18 mouse cellular contexts compared by ENCODE assay signal in genomic region chr9:14887787-14888382, GRCm38 (mm10). TPM values are rescaled to one million over a fixed set of nuclear protein-coding genes. Genes with fewer than 3 reads are reported as not detected.
DNase-seq lines count a peak whose midpoint lies in the region; ATAC-seq lines count a peak whose summit lies in the region.
"Had no signal": no experiment of that assay in that cellular context is flagged by ENCODE, and none has a peak within 500 bp of the region (broad histone marks: within the 10 kb centered on the region; RNA-seq: fewer than 3 reads in every experiment).

No protein-coding gene starts in this region.

- no peaks in the 10 kb centered on the region for H3K27me3 ChIP-seq in heart, embryonic 14.5 days (ENCODE audit: control insufficient read depth, insufficient read depth, low read length)
- H3K27me3 ChIP-seq in lung, embryonic 15.5 days = no peaks in the 10 kb centered on the region
- H3K27me3 ChIP-seq: embryonic facial prominence, embryonic 12.5 days had no signal

- no peaks in the 10 kb centered on the region for H3K9me3 ChIP-seq in heart, embryonic 14.5 days (ENCODE audit: control insufficient read depth, low read length)
- H3K9me3 ChIP-seq in lung, embryonic 15.5 days = no peaks in the 10 kb centered on the region
- H3K9me3 ChIP-seq: embryonic facial prominence, embryonic 12.5 days had no signal

- no peak overlapping the region for H3K9ac ChIP-seq in heart, embryonic 14.5 days (ENCODE audit: low read length)
- no peak overlapping the region for H3K9ac ChIP-seq in lung, embryonic 15.5 days
- H3K9ac ChIP-seq: embryonic facial prominence, embryonic 12.5 days had no signal

- no peak overlapping the region for H3K27ac ChIP-seq in heart, embryonic 14.5 days (replicated peaks in 1 of 2; ENCODE audit: control insufficient read depth in 1 of 2, insufficient read depth in 1 of 2, low read depth in 2 of 2, low read length in 2 of 2)
- H3K27ac ChIP-seq in lung, embryonic 15.5 days = no peak overlapping the region
- H3K27ac ChIP-seq: embryonic facial prominence, embryonic 12.5 days; layer of hippocampus, adult 2 months had no signal

- no peaks in the 10 kb centered on the region; a peak in 2 of 4 replicates for H3K4me1 ChIP-seq in heart, embryonic 14.5 days (ENCODE audit: control insufficient read depth in 2 of 2, insufficient read depth in 2 of 2, low read length in 2 of 2)
- 0 out of 2 replicates have a peak, but pooled peaks cover 7% of the 10 kb centered on the region for H3K4me1 ChIP-seq in lung, embryonic 15.5 days
- H3K4me1 ChIP-seq: embryonic facial prominence, embryonic 12.5 days had no signal

- H3K4me2 ChIP-seq in heart, embryonic 14.5 days (ENCODE audit: low read length) = no peak overlapping the region
- no peak overlapping the region for H3K4me2 ChIP-seq in lung, embryonic 15.5 days
- H3K4me2 ChIP-seq: embryonic facial prominence, embryonic 12.5 days had no signal

- peak; percentile 39; the same call in 1 of the 2 replicates for ATAC-seq in heart, embryonic 14.5 days (ENCODE audit: insufficient number of reproducible peaks, insufficient read depth, low FRiP score, low read depth)
- ATAC-seq in lung, embryonic 15.5 days (ENCODE audit: borderline replicate concordance, extremely low read depth, low FRiP score, low TSS enrichment) = peak; percentile 40; the same call in 1 of the 2 replicates
- 0 out of 2 replicates have a peak, but pooled peaks have one; percentile 20 for ATAC-seq in erythroblast, adult 5-6 weeks (replicated peaks; ENCODE audit: low FRiP score, poor library complexity, severe bottlenecking)
- peak; percentile 66 for ATAC-seq in megakaryocyte-erythroid progenitor cell, adult 5-6 weeks (replicated peaks; ENCODE audit: low FRiP score, low TSS enrichment, poor library complexity, severe bottlenecking)
- ATAC-seq: forebrain, embryonic 16.5 days had no signal

- no peak for DNase-seq in heart, adult 11 months
- no peak for DNase-seq in lung, adult 18-20 months
- DNase-seq in cerebellum, postnatal 14 days = no peak
- no peak for DNase-seq in layer of hippocampus, adult 11-12 months (ENCODE audit: low spot score)
- DNase-seq: cerebellum, adult 9-10 months; heart, postnatal 10 days; lung, postnatal 36 days; thymus, postnatal 36 days had no signal

- H3K36me3 ChIP-seq in heart, embryonic 14.5 days (ENCODE audit: control insufficient read depth, insufficient read depth, low read length) = no peaks in the 10 kb centered on the region
- no peaks in the 10 kb centered on the region for H3K36me3 ChIP-seq in lung, embryonic 15.5 days
- H3K36me3 ChIP-seq: embryonic facial prominence, embryonic 12.5 days had no signal

- H3K4me3 ChIP-seq in heart, embryonic 14.5 days (ENCODE audit: control insufficient read depth in 1 of 2, insufficient read depth in 1 of 2, low read depth in 1 of 2, low read length in 2 of 2) = no peak overlapping the region
- no peak overlapping the region for H3K4me3 ChIP-seq in lung, embryonic 15.5 days
- H3K4me3 ChIP-seq: embryonic facial prominence, embryonic 12.5 days; layer of hippocampus, adult 2 months had no signal

- WGBS in heart, embryonic 14.5 days = 66% methylated on average over 6 of the region's 6 CpGs
- whole genome bisulfite sequencing in lung, embryonic 15.5 days = 67% methylated on average over 6 of the region's 6 CpGs

RNA-seq across cellular contexts. Expression of gene Izumo1r, which starts 15.9 kb away (rescaled TPM):
- not detected in 2 replicates for polyA plus RNA-seq in heart, embryonic 14.5 days (2014; fragmentation: Nextera tagmentation; extraction: Ambion mirVana)
- polyA plus RNA-seq in lung, embryonic 15.5 days (2015; fragmentation: Nextera tagmentation; extraction: Ambion mirVana) = 0.66 TPM in 1 of 2 replicates, not detected in the other
- not detected in 2 replicates for total RNA-seq in erythroblast, adult 5-6 weeks (2015; ENCODE audit: low replicate concordance)
- not detected in 2 replicates for total RNA-seq in erythroblast, adult 5-6 weeks (2017; ENCODE audit: low replicate concordance)
- total RNA-seq in megakaryocyte-erythroid progenitor cell, adult 5-6 weeks (2014; fragmentation: Nextera tagmentation) = 1.9 TPM in 1 of 2 replicates, not detected in the other
- total RNA-seq in megakaryocyte-erythroid progenitor cell, adult 5-6 weeks (2017) = not detected in 2 replicates
- total RNA-seq: gastrocnemius, adult 8-10 months; heart, postnatal 10 days; layer of hippocampus, adult 2 months; left cerebral cortex, adult 8-10 months had no signal
- polyA plus RNA-seq: C2C12; forebrain, embryonic 16.5 days had no signal

RNA-seq across cellular contexts. Expression of gene Gpr83, which starts 27.9 kb away (rescaled TPM):
- 0.18 TPM in 1 of 2 replicates, not detected in the other for polyA plus RNA-seq in heart, embryonic 14.5 days (2014; fragmentation: Nextera tagmentation; extraction: Ambion mirVana)
- 0.16 and 0.91 TPM in 2 replicates for polyA plus RNA-seq in lung, embryonic 15.5 days (2015; fragmentation: Nextera tagmentation; extraction: Ambion mirVana)
- total RNA-seq in erythroblast, adult 5-6 weeks (2015; ENCODE audit: low replicate concordance) = not detected in 2 replicates
- total RNA-seq in erythroblast, adult 5-6 weeks (2017; ENCODE audit: low replicate concordance) = 0.28 TPM in 1 of 2 replicates, not detected in the other
- not detected in 2 replicates for total RNA-seq in megakaryocyte-erythroid progenitor cell, adult 5-6 weeks (2014; fragmentation: Nextera tagmentation)
- total RNA-seq in megakaryocyte-erythroid progenitor cell, adult 5-6 weeks (2017) = not detected in 2 replicates
- total RNA-seq: gastrocnemius, adult 8-10 months had no signal
- polyA plus RNA-seq: C2C12 had no signal
